Mouse (Mus musculus): ENCODE data around the gene Ube2e1.
A peak's percentile ranks its signal among the peaks of the same experiment; 100 is the strongest.
"Not testable (repeated sequence)": the region's sequence is repeated elsewhere in the genome, so short reads cannot be mapped to it uniquely, and the experiment has no call there.

Ube2e1 gene

GRCm38 (mm10) chr14:18317457-18318411 is 13.9 kb downstream of the Ube2e1 start:
- DNase-seq (ENCODE audit: low spot score in 2 of 2), result no peak

- no peak for DNase-seq (ENCODE audit: low spot score in 2 of 2)
These were observed 27.5 kb downstream of the Ube2e1 start for GRCm38 (mm10) chr14:18304165-18304564.

- no peak for DNase-seq (ENCODE audit: low spot score in 2 of 2)
These were observed 28.4 kb downstream of the Ube2e1 start for GRCm38 (mm10) chr14:18303262-18303661.

GRCm38 (mm10) chr14:18302750-18303149 is 28.9 kb downstream of the Ube2e1 start:
- no peak for DNase-seq (ENCODE audit: low spot score in 2 of 2)

GRCm38 (mm10) chr14:18301591-18301990 is 30.1 kb downstream of the Ube2e1 start:
- peak in 1 of 2 experiments; percentile 25 for DNase-seq (ENCODE audit: low spot score in 2 of 2)

- DNase-seq (ENCODE audit: low spot score in 2 of 2), result peak in 1 of 2 experiments; percentile 6
These were observed 31.0 kb downstream of the Ube2e1 start for GRCm38 (mm10) chr14:18300676-18301075.

GRCm38 (mm10) chr14:18298874-18299273 is 32.8 kb downstream of the Ube2e1 start:
- DNase-seq (ENCODE audit: low spot score in 2 of 2), result no peak

GRCm38 (mm10) chr14:18297441-18297840 is 34.2 kb downstream of the Ube2e1 start:
- no peak for DNase-seq (ENCODE audit: low spot score in 2 of 2)

- no peak for DNase-seq (ENCODE audit: low spot score in 2 of 2)
These were observed 39.1 kb downstream of the Ube2e1 start for GRCm38 (mm10) chr14:18292578-18292977.

- no peak for DNase-seq (ENCODE audit: low spot score in 2 of 2)
These were observed 39.5 kb downstream of the Ube2e1 start for GRCm38 (mm10) chr14:18292111-18292510.

GRCm38 (mm10) chr14:18287391-18287790 is 44.3 kb downstream of the Ube2e1 start:
- DNase-seq (ENCODE audit: low spot score in 2 of 2), result no peak

- DNase-seq (ENCODE audit: low spot score in 2 of 2), result no peak
These were observed 45.2 kb downstream of the Ube2e1 start for GRCm38 (mm10) chr14:18286441-18286840.

- no peak for DNase-seq (ENCODE audit: low spot score in 2 of 2)
These were observed 46.2 kb downstream of the Ube2e1 start for GRCm38 (mm10) chr14:18285476-18285875.

GRCm38 (mm10) chr14:18284581-18284980 is 47.1 kb downstream of the Ube2e1 start:
- no peak for DNase-seq (ENCODE audit: low spot score in 2 of 2)

GRCm38 (mm10) chr14:18280375-18280774 is 51.3 kb downstream of the Ube2e1 start:
- no peak for DNase-seq (ENCODE audit: low spot score in 2 of 2)

- DNase-seq (ENCODE audit: low spot score in 2 of 2), result no peak
These were observed 57.1 kb downstream of the Ube2e1 start for GRCm38 (mm10) chr14:18274526-18274925.

- DNase-seq (ENCODE audit: low spot score in 2 of 2), result no peak
These were observed 60.0 kb downstream of the Ube2e1 start for GRCm38 (mm10) chr14:18271666-18272065.

- peak; percentile 95 for DNase-seq (ENCODE audit: low spot score in 2 of 2)
These were observed 60.9 kb downstream of the Ube2e1 start, which contains the start of the genes Nkiras1 and Rpl15 for GRCm38 (mm10) chr14:18270529-18271441. TSS of gene Nkiras1 (plus strand) at chr14:18271136. TSS of gene Rpl15 (minus strand) at chr14:18271391.

- not testable (repeated sequence) for DNase-seq (ENCODE audit: low spot score in 2 of 2)
These were observed 61.6 kb downstream of the Ube2e1 start for GRCm38 (mm10) chr14:18269947-18270528.

- no peak for DNase-seq (ENCODE audit: low spot score in 2 of 2)
These were observed 68.2 kb downstream of the Ube2e1 start for GRCm38 (mm10) chr14:18263427-18263826.

GRCm38 (mm10) chr14:18261203-18261602 is 70.5 kb downstream of the Ube2e1 start:
- DNase-seq (ENCODE audit: low spot score in 2 of 2), result no peak

All from natural killer cell, adult 2 months (primary cell).